Mouse (Mus musculus) limb, embryonic 11.5 days (tissue): ENCODE results near the gene Wdr61. TPM values are rescaled to one million over a fixed set of nuclear protein-coding genes. Genes with fewer than 3 reads are reported as not detected.

Experiments
- ATAC-seq: fragments of 200-750 bp; cut with Nextera tagmentation; 2 replicates; pipeline ENCODE4 v1.8.0; 2017; ENCODE audit warnings: low read depth; ENCODE audit not compliant: insufficient number of reproducible peaks, low FRiP score, low TSS enrichment
- DNase-seq: peaks from one replicate; pipeline ENCODE4 v3.0.0-alpha.2; 2015; ENCODE audit warnings: low spot score
- H3K27ac ChIP-seq: fragments of 300-500 bp; sonication (generic); replicated peaks from 2 replicates; pipeline ENCODE4 v1.5.1; 2014; ENCODE audit warnings: low read depth, mild to moderate bottlenecking, low read length
- H3K27me3 ChIP-seq: fragments of 300-500 bp; sonication (generic); 2 replicates; pipeline ENCODE4 v1.6.1; 2014; ENCODE audit warnings: mild to moderate bottlenecking, low read length, mixed read lengths; ENCODE audit not compliant: control insufficient read depth, insufficient read depth
- H3K36me3 ChIP-seq: fragments of 300-500 bp; sonication (generic); 2 replicates; pipeline ENCODE4 v1.6.1; 2014; ENCODE audit warnings: mild to moderate bottlenecking, low read length, moderate library complexity, mixed read lengths; ENCODE audit not compliant: control insufficient read depth, insufficient read depth
- H3K4me1 ChIP-seq: fragments of 300-500 bp; sonication (generic); 2 replicates; pipeline ENCODE4 v1.6.1; 2014; ENCODE audit warnings: low read length, mixed read lengths; ENCODE audit not compliant: control insufficient read depth, insufficient read depth
- H3K4me2 ChIP-seq: fragments of 300-500 bp; sonication (generic); 2 replicates; pipeline ENCODE4 v1.6.1; 2014; ENCODE audit warnings: low read depth, mild to moderate bottlenecking, moderate library complexity; ENCODE audit not compliant: severe bottlenecking
- H3K4me3 ChIP-seq: fragments of 300-500 bp; sonication (generic); 2 replicates; pipeline ENCODE4 v1.5.1; 2014; ENCODE audit warnings: low read depth, low read length
- H3K9ac ChIP-seq: fragments of 300-500 bp; sonication (generic); 2 replicates; pipeline ENCODE4 v1.6.1; 2014; ENCODE audit warnings: mild to moderate bottlenecking, low read length
- H3K9me3 ChIP-seq: fragments of 300-500 bp; sonication (generic); 2 replicates; pipeline ENCODE4 v1.6.1; 2016; ENCODE audit warnings: low read length; ENCODE audit not compliant: control insufficient read depth
- WGBS: fragments of 180-500 bp; shearing (Covaris S2); extraction: QIAGEN DNeasy Blood & Tissue Kit; methylation state at CpG from one replicate; pipeline ENCODE4 v1.1.7; 2014; 5-methylcytosine and 5-hydroxymethylcytosine counted together
- polyA plus RNA-seq: library from polyadenylated mRNA; unstranded; fragments of >200 nt; fragmentation: Nextera tagmentation; extraction: Ambion mirVana; gene quantifications from 2 replicates; pipeline ENCODE4 v1.2.1, GENCODE M21; 2014

Gene Wdr61
- polyA plus RNA-seq, 1 experiment from 2014 or later = 182 TPM

GRCm38 (mm10) chr9:54745740-54746370 is 11.5 kb upstream of the Wdr61 start:
- Histone ChIP-seq H3K27ac (no peak overlapping the region), H3K4me1 (no peaks in the 10 kb centered on the region), H3K9me3 (no peaks in the 10 kb centered on the region), H3K36me3 (no peaks in the 10 kb centered on the region), H3K4me2 (no peak overlapping the region), H3K9ac (no peak overlapping the region), H3K27me3 (no peaks in the 10 kb centered on the region), H3K4me3 (no peak overlapping the region)
- DNase-seq (no peak), ATAC-seq (no peak)
- WGBS = 48% methylated on average over 13 of the region's 13 CpGs

DNA sequence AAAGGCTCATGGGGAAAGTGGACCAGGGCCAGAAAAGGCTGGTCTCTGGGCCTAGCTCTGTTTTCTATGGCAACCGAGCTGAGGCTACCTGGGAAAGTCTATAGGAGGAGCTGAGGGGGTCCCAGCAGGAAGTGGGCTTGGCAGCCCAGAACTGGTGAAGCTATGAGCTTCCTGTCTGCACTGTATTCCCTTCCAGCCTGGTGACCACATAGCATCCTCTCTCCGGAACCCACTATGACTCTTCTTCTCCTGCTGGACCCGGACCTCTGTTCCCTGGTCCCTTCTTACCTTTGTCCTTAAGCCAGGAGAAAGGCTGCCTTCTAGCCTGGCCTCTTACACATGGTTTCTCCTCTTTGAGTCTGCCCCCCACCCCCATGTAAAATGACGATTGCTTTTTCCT is 9.6 kb upstream of the Wdr61 start:
- H3K9me3 ChIP-seq = no peaks in the 10 kb centered on the region
- H3K27me3 ChIP-seq = no peaks in the 10 kb centered on the region
- no peak overlapping the region for H3K27ac ChIP-seq
- H3K4me1 ChIP-seq = no peaks in the 10 kb centered on the region
- DNase-seq (no peak), ATAC-seq (no peak)
- no peak overlapping the region for H3K4me3 ChIP-seq
- no peak overlapping the region for H3K9ac ChIP-seq
- no peaks in the 10 kb centered on the region for H3K36me3 ChIP-seq
- WGBS = 77% methylated on average over 4 of the region's 4 CpGs
- H3K4me2 ChIP-seq = no peak overlapping the region

- no peaks in the 10 kb centered on the region for H3K9me3 ChIP-seq
- H3K27ac ChIP-seq = no peak overlapping the region
- 19% methylated on average over 3 of the region's 3 CpGs for WGBS
- H3K4me1 ChIP-seq = peaks cover 3% of the 10 kb centered on the region
- no peaks in the 10 kb centered on the region for H3K36me3 ChIP-seq
- no peak overlapping the region for H3K4me2 ChIP-seq
- H3K27me3 ChIP-seq = no peaks in the 10 kb centered on the region
- ATAC-seq = no peak
- H3K4me3 ChIP-seq = no peak overlapping the region
- no peak overlapping the region for H3K9ac ChIP-seq
- peak; percentile 81 for DNase-seq
Measured at GRCm38 (mm10) chr9:54738376-54738775, 4.1 kb upstream of the Wdr61 start.

DNA sequence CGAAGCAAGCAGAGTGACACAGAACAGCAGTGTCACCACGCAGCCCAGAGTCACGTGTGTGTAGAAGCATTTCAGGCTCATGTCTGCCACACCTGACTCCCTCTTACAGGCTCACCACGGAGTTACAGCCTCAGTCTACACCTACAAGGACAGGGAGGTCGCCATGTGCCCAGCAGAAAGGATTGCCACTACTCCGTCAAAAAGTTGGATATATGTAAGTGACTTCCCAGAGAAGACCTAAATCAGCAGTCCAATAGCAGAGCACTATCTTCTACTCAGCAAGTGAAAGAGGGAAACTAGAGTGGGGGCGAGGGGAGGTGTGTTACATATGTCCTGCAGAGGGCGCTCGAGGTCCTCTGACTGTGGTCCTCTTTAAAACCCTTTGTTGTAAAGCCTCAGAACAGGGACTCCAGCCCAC is 2.0 kb upstream of the Wdr61 start:
- DNase-seq = peak; percentile 85
- Histone ChIP-seq H3K4me1 (peaks cover 5% of the 10 kb centered on the region), H3K27me3 (no peaks in the 10 kb centered on the region), H3K4me3 (no peak overlapping the region), H3K27ac (no peak overlapping the region), H3K4me2 (no peak overlapping the region), H3K9me3 (no peaks in the 10 kb centered on the region), H3K36me3 (no peaks in the 10 kb centered on the region), H3K9ac (no peak overlapping the region)
- no peak for ATAC-seq
- 19% methylated on average over 9 of the region's 9 CpGs for WGBS

GRCm38 (mm10) chr9:54734639-54735252 is 427 bp upstream of the Wdr61 start:
- DNase-seq (no peak), ATAC-seq (no peak)
- H3K27ac ChIP-seq = no peak overlapping the region
- 22% methylated on average over 11 of the region's 11 CpGs for WGBS
- no peaks in the 10 kb centered on the region for H3K36me3 ChIP-seq
- H3K4me3 ChIP-seq = peak overlapping the region; percentile 68
- no peaks in the 10 kb centered on the region for H3K9me3 ChIP-seq
- H3K27me3 ChIP-seq = no peaks in the 10 kb centered on the region
- H3K4me1 ChIP-seq = peaks cover 5% of the 10 kb centered on the region
- no peak overlapping the region; the same call in 1 of the 2 replicates for H3K9ac ChIP-seq
- H3K4me2 ChIP-seq = peak overlapping the region; percentile 74

GRCm38 (mm10) chr9:54732122-54732521 is 2.2 kb downstream of the Wdr61 start:
- Histone ChIP-seq H3K36me3 (peaks cover 9% of the 10 kb centered on the region; the same call in 1 of the 2 replicates), H3K27ac (no peak overlapping the region), H3K9me3 (no peaks in the 10 kb centered on the region), H3K4me3 (no peak overlapping the region), H3K4me2 (no peak overlapping the region), H3K4me1 (peaks cover 5% of the 10 kb centered on the region), H3K9ac (no peak overlapping the region), H3K27me3 (no peaks in the 10 kb centered on the region)
- DNase-seq (no peak), ATAC-seq (no peak)
- 94% methylated on average over 2 of the region's 2 CpGs for WGBS

- H3K36me3 ChIP-seq = peaks cover 21% of the 10 kb centered on the region; the same call in 1 of the 2 replicates
- H3K4me1 ChIP-seq = no peaks in the 10 kb centered on the region
- 84% methylated on average over 5 of the region's 5 CpGs for WGBS
- no peak overlapping the region for H3K9ac ChIP-seq
- DNase-seq (no peak), ATAC-seq (no peak)
- H3K9me3 ChIP-seq = no peaks in the 10 kb centered on the region
- no peak overlapping the region for H3K4me3 ChIP-seq
- H3K27ac ChIP-seq = no peak overlapping the region
- no peaks in the 10 kb centered on the region for H3K27me3 ChIP-seq
- H3K4me2 ChIP-seq = no peak overlapping the region
Measured at GRCm38 (mm10) chr9:54726315-54726714, 8.0 kb downstream of the Wdr61 start.

DNA sequence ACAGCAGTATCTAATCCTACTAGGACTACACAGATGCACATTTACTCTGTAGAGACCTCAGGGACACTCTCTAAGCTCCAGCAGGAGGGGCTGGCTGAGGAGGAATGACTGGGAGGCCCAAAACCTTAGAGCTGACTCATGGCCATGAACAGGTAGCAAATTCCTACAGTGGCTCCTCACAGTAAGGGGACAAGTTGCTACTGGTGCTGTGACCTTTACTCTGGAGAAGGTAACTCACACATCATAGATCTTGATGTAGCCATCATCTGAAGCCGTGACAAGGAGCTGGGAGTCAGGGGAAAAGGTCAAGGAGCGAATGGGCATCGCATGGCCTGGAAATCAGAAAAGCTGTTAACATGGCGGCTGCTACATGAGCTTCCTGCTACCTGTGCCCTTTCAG is 11.7 kb downstream of the Wdr61 start:
- no peaks in the 10 kb centered on the region for H3K9me3 ChIP-seq
- no peaks in the 10 kb centered on the region for H3K4me1 ChIP-seq
- 73% methylated on average over 4 of the region's 4 CpGs for WGBS
- no peak overlapping the region for H3K4me2 ChIP-seq
- H3K27ac ChIP-seq = no peak overlapping the region
- ATAC-seq = no peak
- peaks cover 17% of the 10 kb centered on the region; the same call in 1 of the 2 replicates for H3K36me3 ChIP-seq
- no peak overlapping the region for H3K9ac ChIP-seq
- no peak for DNase-seq
- H3K4me3 ChIP-seq = no peak overlapping the region
- no peaks in the 10 kb centered on the region for H3K27me3 ChIP-seq
